In the genomic region with DNA sequence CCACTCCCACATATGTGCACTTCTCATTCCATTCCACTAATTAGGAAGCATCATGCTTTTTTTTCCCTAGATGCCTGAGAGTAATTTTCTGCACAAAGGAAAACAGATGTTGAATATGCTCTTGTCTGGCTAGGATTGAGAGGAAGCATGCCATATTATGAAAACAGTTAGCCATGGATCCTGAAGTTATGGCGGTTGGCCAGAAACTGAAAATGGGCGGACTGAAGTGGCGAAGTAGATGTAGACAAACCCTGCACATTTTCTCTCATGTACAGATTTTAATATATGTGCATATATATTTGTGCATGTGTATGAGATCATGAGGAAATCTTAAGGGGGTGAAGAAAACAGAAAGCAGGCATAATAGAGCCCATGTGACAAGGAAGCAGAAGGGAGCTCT, we compare ENCODE assay signal across 25 mouse cellular contexts.
DNase-seq lines count a peak whose midpoint lies in the region; ATAC-seq and TF ChIP-seq lines count a peak whose summit lies in the region.
"Had no signal": no experiment of that assay in that cellular context is flagged by ENCODE, and none has a peak within 500 bp of the region (broad histone marks: within the 10 kb centered on the region; RNA-seq: fewer than 3 reads in every experiment).

No protein-coding gene starts in this region.

- H3K4me1 ChIP-seq in forebrain, embryonic 14.5 days (ENCODE audit: control insufficient read depth, insufficient read depth, low read length), result no peaks in the 10 kb centered on the region
- no peaks in the 10 kb centered on the region for H3K4me1 ChIP-seq in forebrain, embryonic 11.5 days (replicated peaks; ENCODE audit: control insufficient read depth, insufficient read depth, low read length)
- no peaks in the 10 kb centered on the region for H3K4me1 ChIP-seq in lung, embryonic 14.5 days (ENCODE audit: insufficient read depth)
- no peaks in the 10 kb centered on the region for H3K4me1 ChIP-seq in forebrain, postnatal 0 days (ENCODE audit: insufficient read depth)
- H3K4me1 ChIP-seq: heart, embryonic 13.5 days; limb, embryonic 12.5 days; liver, embryonic 12.5 days had no signal

- H3K9ac ChIP-seq in forebrain, embryonic 14.5 days (ENCODE audit: low read length), result no peak overlapping the region
- H3K9ac ChIP-seq in forebrain, embryonic 11.5 days (ENCODE audit: low read length), result no peak overlapping the region
- no peak overlapping the region for H3K9ac ChIP-seq in lung, embryonic 14.5 days
- H3K9ac ChIP-seq in forebrain, postnatal 0 days, result no peak overlapping the region
- H3K9ac ChIP-seq: heart, embryonic 13.5 days; limb, embryonic 12.5 days; liver, embryonic 12.5 days had no signal

- peak; percentile 19 for DNase-seq in forebrain, embryonic 14.5 days (ENCODE audit: low spot score)
- no peak for DNase-seq in forebrain, embryonic 11.5 days (ENCODE audit: low spot score)
- peak; percentile 9 for DNase-seq in lung, embryonic 14.5 days
- no peak for DNase-seq in lung, postnatal 10 days
- DNase-seq in brain, embryonic 14.5 days (ENCODE audit: low read depth), result peak; percentile 39
- DNase-seq in forebrain, postnatal 0 days, result no peak
- no peak for DNase-seq in kidney, postnatal 10 days
- DNase-seq: adrenal gland, postnatal 36 days; cerebellum, adult 11-12 months; cerebellum, postnatal 14 days; gastrocnemius, postnatal 36 days; heart, adult 2 months; heart, postnatal 14 days; kidney, postnatal 36 days; layer of hippocampus, postnatal 36 days; lung, adult 18-20 months; right cerebral cortex, postnatal 14 days; thymus, adult 2 months; thymus, postnatal 4 days had no signal

- H3K4me3 ChIP-seq in forebrain, embryonic 14.5 days (ENCODE audit: low read depth, low read length), result no peak overlapping the region
- H3K4me3 ChIP-seq in forebrain, embryonic 11.5 days (ENCODE audit: low read depth, low read length), result no peak overlapping the region
- no peak overlapping the region for H3K4me3 ChIP-seq in lung, embryonic 14.5 days (ENCODE audit: low read depth, low read length)
- no peak overlapping the region for H3K4me3 ChIP-seq in forebrain, postnatal 0 days (ENCODE audit: low read depth, low read length)
- H3K4me3 ChIP-seq: heart, adult 2 months; heart, embryonic 13.5 days; limb, embryonic 12.5 days; liver, embryonic 12.5 days had no signal

- H3K27me3 ChIP-seq in forebrain, embryonic 14.5 days (replicated peaks; ENCODE audit: control insufficient read depth, insufficient read depth, low read length), result no peaks in the 10 kb centered on the region
- H3K27me3 ChIP-seq in forebrain, embryonic 11.5 days (ENCODE audit: control insufficient read depth, insufficient read depth, low read length), result no peaks in the 10 kb centered on the region
- H3K27me3 ChIP-seq in lung, embryonic 14.5 days (ENCODE audit: insufficient read depth, low read length), result no peaks in the 10 kb centered on the region
- no peaks in the 10 kb centered on the region for H3K27me3 ChIP-seq in forebrain, postnatal 0 days (ENCODE audit: insufficient read depth, low read length)
- H3K27me3 ChIP-seq: heart, embryonic 13.5 days; liver, embryonic 12.5 days had no signal

- ATAC-seq in forebrain, embryonic 14.5 days, result 0 out of 2 replicates have a peak, but pooled peaks have one; percentile 42
- no peak for ATAC-seq in forebrain, embryonic 11.5 days (replicated peaks; ENCODE audit: low FRiP score)
- no peak for ATAC-seq in lung, embryonic 14.5 days (ENCODE audit: insufficient read depth)
- ATAC-seq in forebrain, postnatal 0 days, result peak; percentile 50
- ATAC-seq: CD4-positive, CD25-positive, alpha-beta regulatory T cell, adult 4 months; intestine, postnatal 0 days; liver, embryonic 12.5 days had no signal

- H3K4me2 ChIP-seq in forebrain, embryonic 14.5 days (ENCODE audit: low read length), result no peak overlapping the region
- H3K4me2 ChIP-seq in forebrain, embryonic 11.5 days (ENCODE audit: low read depth, low read length, severe bottlenecking), result no peak overlapping the region
- no peak overlapping the region for H3K4me2 ChIP-seq in lung, embryonic 14.5 days
- H3K4me2 ChIP-seq in forebrain, postnatal 0 days (ENCODE audit: low read depth), result no peak overlapping the region
- H3K4me2 ChIP-seq: heart, embryonic 13.5 days; limb, embryonic 12.5 days; liver, embryonic 12.5 days had no signal

- H3K27ac ChIP-seq in forebrain, embryonic 14.5 days (ENCODE audit: low read depth, low read length), result no peak overlapping the region; the same call in 1 of the 2 replicates
- H3K27ac ChIP-seq in forebrain, embryonic 11.5 days (ENCODE audit: low read depth, low read length), result no peak overlapping the region
- no peak overlapping the region for H3K27ac ChIP-seq in lung, embryonic 14.5 days (ENCODE audit: low read depth)
- no peak overlapping the region for H3K27ac ChIP-seq in forebrain, postnatal 0 days (ENCODE audit: low read depth, low read length)
- H3K27ac ChIP-seq: heart, adult 2 months; heart, embryonic 13.5 days; limb, embryonic 12.5 days; liver, embryonic 12.5 days; stomach, postnatal 0 days had no signal

- no peaks in the 10 kb centered on the region; the same call in 1 of the 2 replicates for H3K36me3 ChIP-seq in forebrain, embryonic 14.5 days (ENCODE audit: control insufficient read depth, insufficient read depth, low read length)
- H3K36me3 ChIP-seq in forebrain, embryonic 11.5 days (ENCODE audit: control insufficient read depth, insufficient read depth, low read length), result no peaks in the 10 kb centered on the region
- H3K36me3 ChIP-seq in lung, embryonic 14.5 days (ENCODE audit: insufficient read depth), result no peaks in the 10 kb centered on the region
- peaks cover 9% of the 10 kb centered on the region; the same call in 1 of the 2 replicates for H3K36me3 ChIP-seq in forebrain, postnatal 0 days (ENCODE audit: insufficient read depth)
- H3K36me3 ChIP-seq: heart, embryonic 13.5 days; limb, embryonic 12.5 days; liver, embryonic 12.5 days had no signal

- no peak for TF ChIP-seq CTCF in lung, embryonic 14.5 days (IDR thresholded peaks at IDR 0.05; ENCODE audit: low read depth)
- TF ChIP-seq CTCF in brain, embryonic 14.5 days (IDR thresholded peaks at IDR 0.05; ENCODE audit: borderline replicate concordance, extremely low read depth, insufficient read depth, insufficient read length), result no peak
- TF ChIP-seq CTCF in forebrain, postnatal 0 days (IDR thresholded peaks at IDR 0.05; ENCODE audit: low read depth), result no peak

- H3K9me3 ChIP-seq in forebrain, embryonic 14.5 days (replicated peaks; ENCODE audit: control insufficient read depth, low read length), result no peaks in the 10 kb centered on the region
- no peaks in the 10 kb centered on the region for H3K9me3 ChIP-seq in forebrain, embryonic 11.5 days (ENCODE audit: control insufficient read depth, low read length)
- H3K9me3 ChIP-seq in lung, embryonic 14.5 days (ENCODE audit: low read depth, low read length), result no peaks in the 10 kb centered on the region
- H3K9me3 ChIP-seq in forebrain, postnatal 0 days (ENCODE audit: low read length), result no peaks in the 10 kb centered on the region
- H3K9me3 ChIP-seq: heart, embryonic 13.5 days; limb, embryonic 12.5 days; liver, embryonic 12.5 days had no signal

- no peak for TF ChIP-seq POLR2A in brain, embryonic 14.5 days (IDR thresholded peaks at IDR 0.05; ENCODE audit: borderline replicate concordance, extremely low read depth, insufficient read depth, insufficient read length, poor library complexity, severe bottlenecking)

- 89% methylated on average over 3 of the region's 3 CpGs for WGBS in forebrain, embryonic 14.5 days
- 95% methylated on average over 3 of the region's 3 CpGs for WGBS in forebrain, embryonic 11.5 days
- WGBS in lung, embryonic 14.5 days, result 76% methylated on average over 3 of the region's 3 CpGs
- 65% methylated on average over 3 of the region's 3 CpGs for WGBS in forebrain, postnatal 0 days

Comparison
In these comparisons a context has a peak if more than half of its experiments do, and no peak if none do; other contexts are left out.
1. ATAC-seq: peak in forebrain, embryonic 14.5 days (single experiment) and forebrain, postnatal 0 days (single experiment); none in forebrain, embryonic 11.5 days (single experiment) and lung, embryonic 14.5 days (single experiment).
2. DNase-seq: peak in forebrain, embryonic 14.5 days (single experiment), lung, embryonic 14.5 days (single experiment) and brain, embryonic 14.5 days (single experiment); none in forebrain, embryonic 11.5 days (single experiment), lung, postnatal 10 days (single experiment), forebrain, postnatal 0 days (single experiment) and kidney, postnatal 10 days (single experiment).